Mouse (Mus musculus) CD4-positive, CD25-positive, alpha-beta regulatory T cell, adult 4 months (primary cell): ENCODE data around the gene Pcgf3. TPM values are rescaled to one million over a fixed set of nuclear protein-coding genes. Genes with fewer than 3 reads are reported as not detected.
A peak's percentile ranks its signal among the peaks of the same experiment; 100 is the strongest.

ENCODE experiments used
- ATAC-seq: one replicate; pipeline ENCODE4 v1.8.0; 2017
- polyA plus RNA-seq, 2 experiments: library from polyadenylated mRNA; unstranded; fragments of 100-300 nt; shearing (Covaris generic); gene quantifications; one replicate each; pipeline ENCODE4 v1.2.1; 2017

Gene Pcgf3
- 1 to 10 TPM; 3.2 to 3.6 TPM for polyA plus RNA-seq

DNA sequence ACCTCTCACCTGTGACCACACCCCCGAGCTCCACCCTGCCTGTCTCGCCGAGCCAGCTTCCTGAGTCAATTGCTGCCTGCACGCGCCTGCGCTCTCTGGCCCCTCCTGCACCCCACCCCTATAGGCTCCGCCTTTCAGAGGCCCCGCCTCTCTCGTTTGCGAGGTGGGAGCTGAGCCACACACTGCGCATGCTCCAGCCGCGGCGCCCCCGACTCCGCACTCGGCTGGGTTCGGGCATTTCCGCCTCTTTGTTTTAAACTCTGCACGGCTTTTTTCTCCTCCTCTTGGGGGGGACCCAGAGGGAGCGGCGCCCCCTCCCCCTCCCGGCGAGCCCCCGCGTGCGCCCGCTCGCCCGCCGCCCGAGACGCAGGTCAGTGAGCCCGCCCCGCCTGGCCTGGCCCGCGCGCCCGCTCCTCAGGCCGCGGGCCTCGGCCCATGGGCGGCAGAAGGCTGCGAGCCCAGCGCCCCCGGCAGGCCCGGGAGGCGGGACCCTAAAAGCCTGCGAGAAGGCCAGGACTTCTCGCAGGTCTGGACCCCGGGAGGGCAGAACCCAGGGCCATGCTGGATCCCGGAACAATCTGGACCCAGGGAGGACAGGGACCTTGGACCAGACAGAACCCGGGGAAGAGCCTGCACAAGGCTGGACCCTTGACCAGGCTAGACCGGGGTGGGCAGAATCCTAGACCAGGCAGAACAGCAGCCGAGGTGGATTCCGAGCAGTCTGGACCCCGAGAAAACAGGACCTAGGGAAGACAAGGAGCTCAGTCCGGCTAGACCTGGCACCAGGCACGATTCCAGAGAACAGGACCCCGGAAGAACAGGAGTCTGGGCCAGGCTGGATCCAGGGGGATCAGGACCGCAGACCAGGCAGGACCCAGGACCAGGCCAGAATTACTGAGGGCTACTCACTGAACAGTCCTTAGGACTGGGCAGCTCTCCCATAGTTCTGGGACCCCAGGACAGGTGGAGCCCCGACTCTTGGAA is at the start of gene Pcgf3:
TSS of gene Pcgf3 (plus strand) at position 151 of the 984 bp plus-strand sequence.
- peak; percentile 97 for ATAC-seq

DNA sequence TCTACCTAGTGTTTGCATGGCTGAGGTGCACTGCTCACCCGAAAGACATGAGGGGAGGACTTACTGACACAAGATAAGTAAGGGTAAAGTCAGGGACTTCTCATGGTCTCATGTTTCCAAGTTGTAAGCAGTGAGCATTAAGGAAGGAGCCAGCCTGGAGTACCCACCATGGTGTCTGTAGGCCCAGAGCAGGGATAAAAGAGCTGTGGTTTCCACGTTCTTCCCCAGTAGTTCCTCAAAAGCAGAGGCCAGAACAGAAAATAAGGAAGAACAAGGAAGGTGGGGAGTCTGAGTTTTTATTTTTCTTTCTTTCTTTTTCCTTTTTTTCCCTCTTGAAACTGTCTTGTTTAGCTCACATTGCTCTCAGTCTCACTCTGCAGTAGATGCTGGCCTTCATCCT is 46.3 kb upstream of the Pcgf3 start:
- no peak for ATAC-seq

DNA sequence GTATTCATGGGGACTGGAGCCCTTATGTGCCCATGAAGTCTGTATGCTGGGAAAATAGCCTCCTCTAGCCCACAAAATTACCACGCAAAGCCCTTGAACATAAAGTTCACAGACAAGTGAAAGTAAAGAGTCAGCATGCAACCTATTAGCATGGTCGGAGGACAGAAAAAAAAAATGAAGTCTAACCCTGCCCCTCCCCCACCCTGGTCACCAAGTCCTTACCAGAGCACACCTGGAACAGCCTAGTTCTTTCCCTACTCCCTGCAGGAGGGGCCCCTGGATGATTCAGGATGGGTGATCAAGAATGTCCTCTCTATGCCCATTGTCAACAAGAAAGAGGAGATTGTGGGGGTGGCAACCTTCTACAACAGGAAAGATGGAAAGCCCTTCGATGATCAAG is 38.3 kb upstream of the Pcgf3 start:
- no peak for ATAC-seq

DNA sequence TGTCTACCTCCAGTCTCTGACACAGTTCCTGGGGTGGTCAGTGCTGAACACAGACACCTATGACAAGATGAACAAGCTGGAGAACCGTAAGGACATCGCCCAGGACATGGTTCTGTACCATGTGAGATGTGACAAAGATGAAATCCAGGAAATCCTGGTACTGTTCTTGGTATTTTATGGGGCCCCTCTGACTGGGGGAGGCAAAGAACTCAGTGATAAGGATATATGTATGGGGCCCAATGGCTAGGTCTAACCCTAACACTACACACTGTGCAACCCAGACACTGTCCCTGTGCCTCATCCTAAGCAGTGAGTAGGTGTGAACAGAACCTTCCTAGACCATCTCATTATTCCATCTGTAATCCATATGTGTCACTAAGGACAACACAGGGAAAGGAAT is 37.6 kb upstream of the Pcgf3 start:
- ATAC-seq, result no peak

DNA sequence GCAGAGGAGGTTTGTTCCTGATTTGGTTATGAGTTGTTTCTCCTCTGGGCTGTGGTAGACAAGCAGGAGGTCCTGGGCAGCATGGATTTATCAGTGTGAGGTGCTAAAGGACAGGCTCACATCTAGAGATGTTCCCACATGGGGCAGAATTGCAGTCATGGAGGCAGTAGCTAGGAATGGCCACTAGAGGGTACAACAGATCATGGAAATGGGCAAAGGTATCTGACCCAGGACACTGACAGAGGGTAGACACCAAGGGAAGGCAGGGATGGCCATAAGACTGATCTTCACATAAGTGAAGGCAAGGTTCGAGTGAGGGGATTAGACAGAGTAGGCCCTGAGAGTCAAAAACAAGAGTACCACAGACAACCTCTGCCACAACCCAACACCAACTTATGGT is 33.8 kb upstream of the Pcgf3 start:
- peak; percentile 85 for ATAC-seq

DNA sequence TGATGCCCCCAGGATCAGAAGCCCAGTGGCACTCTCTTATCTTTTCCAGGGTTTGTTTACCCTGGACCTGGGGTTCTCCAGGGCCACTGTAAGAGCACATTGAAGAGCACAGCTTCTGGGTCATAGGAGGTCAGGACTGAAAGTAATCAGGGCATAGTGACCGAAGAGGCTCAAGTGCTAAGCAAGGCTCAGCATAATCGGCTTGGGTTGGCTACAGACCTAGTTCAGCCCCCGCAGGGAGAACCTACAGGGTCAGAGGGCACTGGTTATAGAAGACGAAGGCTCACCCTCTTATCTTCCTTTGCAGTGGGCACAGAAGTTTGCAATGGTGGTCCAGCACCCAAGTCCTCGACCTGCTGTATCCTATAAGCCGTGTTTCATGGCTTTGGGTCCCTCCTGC is 29.8 kb upstream of the Pcgf3 start:
- no peak for ATAC-seq

DNA sequence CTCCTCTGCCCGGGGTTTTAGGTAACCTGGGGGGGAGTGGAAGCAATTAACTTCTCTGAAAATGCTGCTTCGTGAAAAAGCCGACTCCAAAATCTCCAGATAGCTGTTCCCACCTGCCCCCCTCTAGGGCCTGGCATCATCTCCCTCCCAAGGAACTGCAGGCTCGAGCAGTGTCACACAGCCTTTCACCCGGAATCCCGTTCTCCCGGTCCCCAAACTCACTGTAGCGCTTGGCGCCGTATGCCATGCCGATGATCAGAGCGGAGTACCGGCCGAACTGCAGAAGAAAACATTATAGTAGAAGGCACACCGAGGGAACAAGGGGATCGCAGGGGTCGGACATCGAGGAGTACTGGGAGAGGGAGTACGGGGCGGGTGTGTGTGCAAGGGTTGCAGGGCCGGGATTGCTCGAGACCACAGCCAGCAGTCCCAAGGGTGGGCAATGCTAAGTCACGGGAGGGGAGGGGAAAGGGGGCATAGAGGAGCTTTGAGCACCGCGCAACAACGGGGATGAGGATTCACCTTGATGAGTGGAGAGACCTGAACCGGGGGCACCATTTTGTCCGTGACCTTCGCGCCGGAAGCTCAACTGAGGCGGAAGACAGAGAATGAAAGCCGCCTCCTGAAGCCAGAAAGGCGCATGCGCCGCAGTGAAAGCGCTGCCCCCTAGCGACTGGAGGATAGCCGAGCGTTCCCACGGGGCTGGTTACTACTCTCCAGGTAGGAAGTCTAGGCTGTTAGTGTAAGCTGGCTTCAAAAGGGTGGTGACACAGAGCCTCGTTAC is 27.0 kb upstream of the Pcgf3 start, which contains the start of gene Atp5k:
TSS of gene Atp5k (minus strand) at position 645 of the 784 bp plus-strand sequence.
- peak; percentile 99 for ATAC-seq

DNA sequence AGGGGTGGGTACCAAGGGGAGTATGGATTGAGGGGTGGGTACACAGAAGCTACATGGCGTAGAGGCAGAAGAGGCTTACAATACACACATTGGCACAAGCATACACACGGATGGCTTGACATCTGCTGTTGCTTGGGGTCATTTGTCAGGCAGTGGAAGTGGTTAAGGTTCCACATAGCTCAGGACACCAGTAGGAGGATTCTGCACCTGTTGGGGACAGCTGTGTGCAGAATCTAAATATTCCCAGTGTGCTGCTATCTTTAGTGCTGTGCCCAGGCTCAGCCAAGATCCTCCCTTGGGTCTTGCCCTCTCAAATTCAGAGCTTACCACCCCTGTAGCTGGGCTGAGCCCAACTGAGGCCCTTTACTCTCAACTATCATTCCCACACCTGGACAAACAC is 24.9 kb upstream of the Pcgf3 start:
- no peak for ATAC-seq

DNA sequence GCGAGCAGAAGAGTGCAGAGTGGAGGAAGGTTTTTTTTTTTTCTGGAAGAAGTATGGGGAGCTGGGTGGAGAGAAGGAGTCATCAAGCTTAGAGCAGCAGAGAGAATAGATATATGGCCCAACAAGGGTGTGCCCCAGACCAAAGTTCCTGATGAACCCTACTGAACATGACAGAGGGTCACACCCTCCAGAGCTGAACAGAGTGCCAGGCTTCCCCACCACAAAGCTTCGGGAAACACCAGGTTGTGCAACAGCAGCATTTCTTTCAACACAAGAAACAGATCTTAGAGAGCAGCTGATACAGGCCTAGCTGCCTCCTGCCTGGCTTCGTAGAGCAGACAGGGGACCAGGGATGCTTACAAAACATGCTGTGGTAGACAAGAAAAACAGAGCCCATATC is 14.1 kb upstream of the Pcgf3 start:
- ATAC-seq, result no peak

DNA sequence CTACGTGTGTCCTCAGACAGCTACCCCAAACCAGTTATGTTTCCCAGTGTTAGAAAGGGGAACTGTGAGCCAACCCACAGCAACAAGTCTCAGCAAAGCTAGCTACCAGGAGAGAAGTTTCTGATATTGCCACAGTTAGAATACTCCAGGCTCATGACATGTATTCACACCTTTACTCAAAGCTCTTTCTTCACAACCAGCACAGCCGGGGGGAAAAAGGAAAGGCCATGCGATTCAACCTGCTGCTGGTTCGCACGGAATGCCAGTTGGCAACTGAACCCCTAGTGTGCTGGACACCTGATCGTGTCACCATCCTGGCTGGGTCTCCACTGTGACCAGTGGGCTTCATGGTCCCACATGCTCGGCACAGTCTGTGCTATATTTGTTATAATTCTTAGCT is 13.2 kb upstream of the Pcgf3 start:
- ATAC-seq, result no peak

DNA sequence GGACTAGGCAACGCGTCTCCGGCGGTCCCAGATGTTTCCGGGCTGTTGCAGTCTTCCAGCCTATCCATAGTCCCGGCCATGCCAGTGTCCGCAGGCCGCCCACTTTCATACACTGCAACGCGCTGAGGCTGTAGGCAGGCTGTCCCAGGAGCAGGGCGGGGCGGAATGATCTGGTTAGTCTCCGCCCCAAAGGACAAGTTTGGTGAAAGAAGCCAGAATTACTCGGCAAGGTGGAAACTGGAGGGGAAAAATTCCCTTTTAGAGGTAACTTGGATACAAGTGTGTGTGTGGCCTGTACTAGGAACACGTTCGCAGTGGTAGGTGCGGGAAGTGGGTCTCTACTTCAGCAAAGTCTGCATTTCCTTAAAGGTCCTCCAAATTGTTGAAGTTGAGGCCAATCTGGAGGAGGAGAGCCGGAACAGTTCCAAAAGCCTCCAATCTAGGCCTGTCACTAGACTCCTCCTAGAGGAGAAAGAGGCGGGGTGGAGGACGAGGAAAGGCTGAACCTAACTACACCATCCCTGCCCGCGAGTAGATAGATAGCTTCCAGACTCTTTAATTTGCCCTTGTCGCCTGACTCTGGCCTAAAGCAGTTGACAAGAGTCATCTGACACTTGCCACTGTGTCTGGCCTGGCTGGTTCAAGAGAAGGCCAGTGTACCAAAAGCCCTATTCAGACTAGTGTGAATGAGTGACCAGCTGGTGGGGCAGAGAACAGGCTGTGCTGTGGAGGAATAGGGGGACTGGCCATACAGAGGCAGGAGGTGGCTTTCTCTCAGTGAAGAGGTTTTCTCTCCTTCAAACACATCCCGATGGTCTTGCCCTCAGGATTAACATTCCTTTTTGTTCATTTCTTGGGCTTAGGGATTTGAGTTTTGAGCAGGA is 12.0 kb upstream of the Pcgf3 start, which contains the start of gene Mfsd7a:
TSS of gene Mfsd7a (minus strand) at position 107 of the 884 bp plus-strand sequence.
- ATAC-seq, result no peak

DNA sequence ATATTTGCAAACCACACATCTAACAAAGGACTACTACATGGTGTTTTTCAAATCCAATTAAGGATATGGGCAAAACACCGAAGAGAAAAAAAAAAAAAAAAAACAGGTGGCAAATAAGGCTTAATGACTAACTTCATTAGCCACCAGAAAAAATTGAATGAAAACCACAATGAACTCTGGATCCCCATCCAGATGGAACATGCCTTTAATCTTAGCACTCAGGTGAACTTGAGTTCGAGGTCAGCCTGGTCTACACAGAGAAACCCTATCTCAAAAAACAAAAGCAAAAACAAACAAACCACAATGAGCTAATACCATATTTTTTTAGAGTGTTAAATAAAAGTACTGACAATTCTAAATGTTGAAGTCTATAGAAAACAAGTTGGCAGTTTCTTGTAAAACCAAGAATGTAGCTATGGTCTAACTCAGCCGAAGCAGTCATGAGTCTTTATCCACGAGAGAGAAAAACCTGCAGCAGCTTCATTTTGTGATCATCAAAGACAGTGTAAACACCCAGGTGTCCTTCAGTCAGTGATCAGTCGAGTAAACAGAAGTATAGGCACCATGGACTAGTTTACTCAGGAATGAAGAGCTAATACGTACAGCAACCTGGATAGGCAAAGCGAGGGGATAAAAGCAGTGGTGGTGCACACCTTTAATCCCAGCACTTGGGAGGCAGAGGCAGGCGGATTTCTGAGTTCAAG is 10.0 kb upstream of the Pcgf3 start:
- no peak for ATAC-seq

DNA sequence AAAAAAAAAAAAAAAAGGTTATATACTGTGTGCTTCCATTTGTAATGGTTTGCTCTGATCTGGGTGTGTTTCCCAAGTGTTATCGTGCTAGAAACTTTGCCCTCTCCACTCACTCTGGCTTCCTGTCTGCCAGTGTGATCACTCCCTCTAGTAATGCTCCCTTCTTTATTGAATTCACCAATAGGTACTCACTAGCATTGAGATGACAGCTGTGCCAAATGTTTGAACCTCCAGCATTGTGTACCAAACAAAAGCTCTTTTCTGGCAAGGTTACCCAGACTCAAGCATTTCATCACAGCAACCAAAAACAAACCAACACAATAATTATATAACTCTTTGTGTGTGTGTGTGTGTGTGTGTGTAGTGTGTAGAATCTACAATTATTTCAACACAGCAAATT is 9.4 kb upstream of the Pcgf3 start:
- no peak for ATAC-seq

DNA sequence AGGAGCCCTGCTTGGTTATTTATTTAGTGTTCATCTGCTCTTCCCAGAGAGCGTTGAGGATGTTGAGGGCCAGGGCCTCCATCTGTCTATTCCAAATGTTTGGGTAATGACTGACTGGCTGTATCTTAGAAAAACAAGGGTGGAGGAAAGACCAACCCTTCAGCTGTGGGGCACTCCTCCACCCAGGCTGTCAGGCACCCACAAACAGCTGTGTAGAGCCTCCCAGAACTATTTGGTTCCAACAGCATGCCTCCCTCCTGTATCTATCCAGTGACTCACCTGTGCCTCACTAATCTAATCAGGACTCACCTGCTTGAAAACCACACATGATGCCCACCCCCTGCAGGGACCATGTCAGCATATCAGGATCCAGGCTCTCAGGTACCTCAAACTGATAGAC is 8.6 kb upstream of the Pcgf3 start:
- ATAC-seq, result no peak

DNA sequence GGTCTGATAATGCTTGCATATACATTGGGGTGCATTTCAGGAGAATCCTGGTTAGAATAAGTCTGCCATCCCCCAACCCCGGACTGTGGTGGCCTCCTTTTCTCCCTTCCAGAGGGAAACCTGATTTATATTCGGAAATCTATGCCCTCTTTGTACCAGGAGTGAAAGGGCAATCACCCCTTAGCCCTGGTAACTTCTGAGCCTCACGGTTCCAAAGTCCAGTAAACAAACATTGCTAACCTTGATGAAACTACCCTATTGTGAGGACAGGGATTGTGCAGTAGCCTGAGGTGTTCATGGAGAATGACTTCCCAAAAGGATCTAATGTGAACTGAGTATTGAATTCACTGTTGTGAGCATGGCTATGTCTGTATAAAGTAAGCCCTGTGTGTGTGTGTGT is 6.9 kb upstream of the Pcgf3 start:
- no peak for ATAC-seq

DNA sequence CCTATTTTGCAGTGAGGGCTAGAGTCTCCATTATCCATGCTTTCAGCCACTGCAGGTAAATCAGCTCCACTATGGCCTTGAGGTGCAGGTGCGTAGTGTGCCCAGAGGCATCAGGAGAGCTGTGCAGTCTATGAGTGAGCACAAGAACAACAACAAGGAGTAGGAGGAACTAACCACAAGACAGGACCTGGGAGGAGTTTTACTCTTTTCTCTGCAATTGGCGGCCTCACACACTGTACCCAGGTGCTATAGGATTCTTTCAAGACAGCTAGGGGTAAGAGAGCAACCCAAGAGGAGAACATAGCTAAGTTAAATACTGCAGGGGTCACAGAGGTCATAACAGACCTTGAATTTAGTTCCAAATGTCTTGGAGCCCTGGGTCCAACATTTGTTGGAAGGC is 2.3 kb upstream of the Pcgf3 start:
- no peak for ATAC-seq

DNA sequence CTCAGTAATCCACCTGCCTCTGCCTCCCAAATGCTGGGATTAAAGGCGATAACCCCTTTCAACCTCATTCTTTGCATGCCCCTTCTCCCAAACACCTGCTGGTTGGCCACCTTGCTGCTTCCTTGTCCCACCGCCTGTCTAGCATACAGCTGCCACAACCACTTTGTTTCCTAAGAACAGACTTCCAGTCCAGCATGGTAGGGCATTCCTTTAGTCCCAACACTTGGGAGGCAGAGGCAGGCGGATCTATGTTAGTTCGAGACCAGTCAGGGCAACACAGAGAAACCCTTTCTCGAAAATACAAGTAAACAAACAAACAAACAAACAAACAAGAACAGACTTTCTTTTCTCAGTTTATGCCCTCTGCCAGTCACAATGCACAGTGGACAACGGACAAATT is 571 bp upstream of the Pcgf3 start:
- ATAC-seq, result no peak

DNA sequence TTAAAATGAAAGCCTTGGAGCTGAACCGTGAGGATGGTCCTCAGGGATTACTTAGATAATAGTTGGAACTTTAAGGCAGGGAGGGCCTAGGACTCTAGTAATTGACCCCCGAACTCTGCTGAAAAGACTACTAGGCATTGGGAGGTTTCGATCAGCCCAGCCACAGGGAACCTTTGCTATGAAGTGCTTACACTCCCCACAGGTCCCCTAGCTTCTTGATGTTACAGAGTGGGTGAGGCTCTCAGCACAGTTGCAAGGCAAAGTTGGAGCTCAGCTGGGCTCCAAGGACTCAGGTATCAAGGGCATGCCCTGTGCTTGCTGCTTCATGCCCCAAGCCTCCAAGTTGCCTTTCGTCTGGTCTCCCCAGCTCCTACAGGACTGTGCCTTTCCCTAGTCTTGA is 1.4 kb downstream of the Pcgf3 start:
- no peak for ATAC-seq

DNA sequence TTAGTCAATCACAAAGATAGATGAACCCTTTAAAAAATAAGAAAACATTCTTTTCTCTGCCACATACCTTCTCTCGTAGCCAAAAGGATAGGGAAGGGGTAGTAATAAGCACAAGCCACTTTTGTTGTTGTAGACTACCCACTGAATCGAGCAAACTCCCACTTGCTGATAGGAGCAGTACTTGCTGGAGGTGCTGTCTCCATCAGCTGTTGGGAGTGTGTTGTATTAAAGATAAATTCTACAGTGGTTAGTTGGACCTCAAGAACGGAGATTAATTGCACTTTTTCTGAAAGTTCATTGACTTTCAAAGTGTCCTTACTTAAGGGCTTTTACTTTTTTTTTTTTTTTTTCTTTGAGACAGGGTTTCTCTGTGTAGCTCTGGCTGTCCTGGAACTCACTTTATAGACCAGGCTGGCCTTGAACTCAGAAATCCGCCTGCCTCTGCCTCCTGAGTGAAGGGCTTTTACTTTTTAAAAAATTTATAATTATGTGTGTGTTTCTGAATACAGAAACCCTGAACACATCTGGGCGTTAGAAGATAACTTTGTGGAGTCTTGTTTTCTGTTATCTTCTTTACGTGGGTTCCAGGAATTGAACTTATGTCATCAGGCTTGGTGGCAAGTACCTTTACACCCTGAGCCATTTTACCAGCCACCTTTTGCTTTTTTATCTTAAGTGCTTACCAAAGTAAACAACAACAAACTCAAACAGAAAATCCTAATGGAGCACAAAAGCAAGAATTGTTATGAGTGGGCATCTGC is 4.3 kb downstream of the Pcgf3 start:
- no peak for ATAC-seq

DNA sequence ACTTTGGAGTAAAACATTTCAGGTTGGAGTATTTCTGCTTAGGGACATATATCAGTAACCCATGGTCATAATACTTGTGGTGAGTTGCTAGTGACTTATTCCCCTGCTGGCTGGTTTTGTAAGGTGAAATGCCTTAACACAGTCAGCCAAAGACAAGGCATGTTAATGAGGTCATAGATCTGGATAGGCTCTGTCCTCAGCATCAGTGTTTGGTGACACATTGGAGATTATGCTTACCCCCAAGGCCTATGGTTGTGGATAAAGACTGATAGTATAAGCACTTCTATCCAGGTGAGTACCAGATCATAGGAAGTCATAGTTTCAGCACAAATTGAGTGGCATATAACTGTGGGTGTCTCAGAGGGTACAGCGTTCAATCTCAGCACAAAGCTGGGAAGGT is 5.6 kb downstream of the Pcgf3 start:
- ATAC-seq, result no peak

DNA sequence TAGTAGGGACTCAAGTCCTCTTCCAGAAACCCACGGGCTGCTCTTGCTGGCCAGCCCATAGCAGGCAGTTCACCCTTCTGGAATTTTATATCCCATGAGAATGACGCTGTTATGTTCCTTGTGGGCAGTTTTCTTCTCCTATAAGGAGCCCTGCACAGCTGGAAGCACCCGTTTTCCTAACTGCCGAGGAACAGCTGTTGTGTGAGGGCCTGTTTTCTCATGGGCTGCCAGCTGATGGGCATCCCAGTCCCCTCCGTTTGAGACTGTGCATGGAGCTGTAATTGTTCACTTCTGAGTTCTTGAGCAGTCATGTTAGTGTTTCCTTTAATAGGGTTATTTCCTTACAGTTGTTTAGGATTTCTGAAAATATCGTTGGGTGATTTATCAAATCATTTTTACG is 8.6 kb downstream of the Pcgf3 start:
- no peak for ATAC-seq
